Mouse (Mus musculus): ENCODE measurements at regions not wholly inside any gene's neighbourhood (a gene's known extent, or its start where the extent isn't known, plus 50 kb on each side); places are given as distances from the start of the nearest gene placed in this dataset.

GRCm38 (mm10) chr15:24778234-24778633, 635.3 kb downstream of the Basp1 start:
- DNase-seq (ENCODE audit: low spot score) (no peak), ATAC-seq (ENCODE audit: low FRiP score) (no peak)
- H3K4me1 ChIP-seq (replicated peaks; ENCODE audit: control insufficient read depth, insufficient read depth, low read length) = no peaks in the 10 kb centered on the region
- no peak overlapping the region for H3K4me2 ChIP-seq (replicated peaks)
- no peak overlapping the region for H3K27ac ChIP-seq
- no peak overlapping the region for H3K4me3 ChIP-seq (replicated peaks; ENCODE audit: low read length)
- no peaks in the 10 kb centered on the region for H3K9me3 ChIP-seq (ENCODE audit: control insufficient read depth, low read length)
- no peaks in the 10 kb centered on the region for H3K27me3 ChIP-seq (ENCODE audit: control insufficient read depth, insufficient read depth, low read length)
- WGBS = 74% methylated on average over 1 of the region's 1 CpGs
- H3K9ac ChIP-seq = no peak overlapping the region
- no peaks in the 10 kb centered on the region for H3K36me3 ChIP-seq (replicated peaks; ENCODE audit: control insufficient read depth, insufficient read depth)

DNA sequence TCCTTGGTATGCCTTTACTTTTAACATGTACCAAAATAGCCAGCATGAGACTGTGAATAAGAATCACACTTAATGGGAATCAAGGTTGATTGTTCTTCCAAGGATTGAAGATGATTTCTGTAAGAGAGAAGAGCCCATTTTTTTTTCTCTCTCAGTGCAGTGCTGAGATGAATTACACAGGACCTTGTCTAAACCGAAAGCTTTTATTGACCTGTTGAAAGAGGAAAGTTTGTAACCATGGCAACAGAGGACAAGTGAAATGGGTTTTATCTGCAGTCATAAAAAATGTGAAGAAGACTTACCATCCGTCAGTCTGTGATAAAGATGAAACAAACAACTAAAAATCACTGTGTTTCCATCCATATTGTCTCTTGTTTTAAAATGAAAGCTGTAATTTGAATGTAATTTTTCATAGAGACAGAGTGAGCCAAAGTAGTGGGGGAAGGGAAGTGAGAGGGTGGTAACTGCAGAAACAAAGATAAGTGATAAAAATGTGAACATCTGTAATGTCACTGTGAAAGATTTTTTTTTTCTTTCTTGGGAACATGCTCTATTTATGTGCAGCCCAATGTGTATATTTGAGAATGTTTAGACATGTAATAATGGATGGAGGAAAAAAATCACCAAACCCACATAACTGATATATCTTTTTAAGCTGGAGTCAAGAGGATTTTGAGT, 661.9 kb downstream of the Basp1 start:
- Histone ChIP-seq H3K36me3 (replicated peaks; ENCODE audit: control insufficient read depth, insufficient read depth) (no peaks in the 10 kb centered on the region), H3K4me2 (replicated peaks) (no peak overlapping the region), H3K4me1 (replicated peaks; ENCODE audit: control insufficient read depth, insufficient read depth, low read length) (no peaks in the 10 kb centered on the region), H3K9ac (no peak overlapping the region), H3K9me3 (ENCODE audit: control insufficient read depth, low read length) (no peaks in the 10 kb centered on the region), H3K27me3 (ENCODE audit: control insufficient read depth, insufficient read depth, low read length) (no peaks in the 10 kb centered on the region), H3K4me3 (replicated peaks; ENCODE audit: low read length) (no peak overlapping the region), H3K27ac (no peak overlapping the region; the same call in 1 of the 2 replicates)
- DNase-seq (ENCODE audit: low spot score) = peak; percentile 44
- no peak for ATAC-seq (ENCODE audit: low FRiP score)
- 11% methylated on average over 2 of the region's 2 CpGs for WGBS

DNA sequence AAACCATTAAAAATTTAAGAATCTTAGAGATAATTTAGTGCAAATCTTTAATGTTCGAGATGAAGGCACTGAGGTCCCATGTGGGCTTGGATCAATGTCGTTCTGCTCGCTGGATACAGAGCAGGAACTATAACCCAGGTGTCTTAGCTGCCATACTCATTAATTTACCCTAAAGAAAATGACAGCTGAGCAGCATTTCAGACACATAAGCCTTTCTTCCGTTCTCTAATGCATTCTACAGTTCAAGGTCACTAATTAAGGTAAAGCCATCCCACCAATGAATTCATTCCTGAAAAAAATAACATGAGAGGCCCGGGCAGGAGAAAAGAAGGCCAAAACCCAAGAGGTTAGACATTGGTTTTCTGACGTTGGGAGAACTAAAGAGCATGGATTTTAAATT, 670.3 kb downstream of the Basp1 start:
- no peak for ATAC-seq (ENCODE audit: low FRiP score)
- Histone ChIP-seq H3K9ac (no peak overlapping the region), H3K27me3 (ENCODE audit: control insufficient read depth, insufficient read depth, low read length) (no peaks in the 10 kb centered on the region), H3K4me3 (replicated peaks; ENCODE audit: low read length) (no peak overlapping the region), H3K9me3 (ENCODE audit: control insufficient read depth, low read length) (no peaks in the 10 kb centered on the region), H3K36me3 (replicated peaks; ENCODE audit: control insufficient read depth, insufficient read depth) (no peaks in the 10 kb centered on the region), H3K4me2 (replicated peaks) (no peak overlapping the region), H3K27ac (no peak overlapping the region), H3K4me1 (replicated peaks; ENCODE audit: control insufficient read depth, insufficient read depth, low read length) (no peaks in the 10 kb centered on the region)
- WGBS = 28% methylated on average over 6 of the region's 6 CpGs
- DNase-seq (ENCODE audit: low spot score) = no peak

- H3K4me3 ChIP-seq (replicated peaks; ENCODE audit: low read length) = no peak overlapping the region
- H3K36me3 ChIP-seq (replicated peaks; ENCODE audit: control insufficient read depth, insufficient read depth) = no peaks in the 10 kb centered on the region
- H3K9ac ChIP-seq = no peak overlapping the region
- H3K27ac ChIP-seq = no peak overlapping the region
- no peak overlapping the region for H3K4me2 ChIP-seq (replicated peaks)
- ATAC-seq (ENCODE audit: low FRiP score) (no peak), DNase-seq (ENCODE audit: low spot score) (no peak)
- H3K4me1 ChIP-seq (replicated peaks; ENCODE audit: control insufficient read depth, insufficient read depth, low read length) = no peaks in the 10 kb centered on the region
- no peaks in the 10 kb centered on the region for H3K9me3 ChIP-seq (ENCODE audit: control insufficient read depth, low read length)
- 98% methylated on average over 4 of the region's 4 CpGs for WGBS
- no peaks in the 10 kb centered on the region for H3K27me3 ChIP-seq (ENCODE audit: control insufficient read depth, insufficient read depth, low read length)
These were observed 688.4 kb downstream of the Basp1 start for GRCm38 (mm10) chr15:24725170-24725569.

- Histone ChIP-seq H3K4me1 (replicated peaks; ENCODE audit: control insufficient read depth, insufficient read depth, low read length) (no peaks in the 10 kb centered on the region), H3K4me3 (replicated peaks; ENCODE audit: low read length) (no peak overlapping the region), H3K4me2 (replicated peaks) (no peak overlapping the region), H3K27me3 (ENCODE audit: control insufficient read depth, insufficient read depth, low read length) (no peaks in the 10 kb centered on the region), H3K36me3 (replicated peaks; ENCODE audit: control insufficient read depth, insufficient read depth) (no peaks in the 10 kb centered on the region), H3K9me3 (ENCODE audit: control insufficient read depth, low read length) (no peaks in the 10 kb centered on the region), H3K27ac (no peak overlapping the region), H3K9ac (no peak overlapping the region)
- DNase-seq (ENCODE audit: low spot score) (peak; percentile 75), ATAC-seq (ENCODE audit: low FRiP score) (peak; percentile 79)
- 46% methylated on average over 4 of the region's 4 CpGs for WGBS
These were observed 688.9 kb downstream of the Basp1 start for GRCm38 (mm10) chr15:24724664-24725063.

DNA sequence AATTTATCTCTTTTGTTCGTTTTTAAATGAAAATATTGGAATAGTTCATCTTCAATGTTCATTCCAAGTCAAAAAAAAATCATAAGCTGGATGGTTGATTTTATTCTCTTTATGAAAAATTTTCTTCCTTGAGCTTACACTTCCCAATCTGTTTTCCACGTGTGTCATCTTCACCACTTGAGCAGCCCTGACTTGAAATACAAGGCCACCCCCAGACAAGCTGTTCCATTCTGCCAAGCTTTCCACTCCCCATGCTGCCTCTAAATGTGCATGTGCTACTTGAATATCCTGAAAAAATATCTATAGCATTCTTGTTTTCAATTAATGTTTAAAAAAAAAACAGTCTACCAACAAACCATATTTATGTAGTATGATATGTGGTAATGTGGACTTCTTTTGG, 693.2 kb downstream of the Basp1 start:
- Histone ChIP-seq H3K27me3 (ENCODE audit: control insufficient read depth, insufficient read depth, low read length) (no peaks in the 10 kb centered on the region), H3K4me1 (replicated peaks; ENCODE audit: control insufficient read depth, insufficient read depth, low read length) (no peaks in the 10 kb centered on the region), H3K9me3 (ENCODE audit: control insufficient read depth, low read length) (no peaks in the 10 kb centered on the region), H3K4me2 (replicated peaks) (no peak overlapping the region), H3K4me3 (replicated peaks; ENCODE audit: low read length) (no peak overlapping the region), H3K9ac (no peak overlapping the region), H3K36me3 (replicated peaks; ENCODE audit: control insufficient read depth, insufficient read depth) (no peaks in the 10 kb centered on the region), H3K27ac (no peak overlapping the region)
- DNase-seq (ENCODE audit: low spot score) (no peak), ATAC-seq (ENCODE audit: low FRiP score) (no peak)
- 73% methylated on average over 2 of the region's 2 CpGs for WGBS

DNA sequence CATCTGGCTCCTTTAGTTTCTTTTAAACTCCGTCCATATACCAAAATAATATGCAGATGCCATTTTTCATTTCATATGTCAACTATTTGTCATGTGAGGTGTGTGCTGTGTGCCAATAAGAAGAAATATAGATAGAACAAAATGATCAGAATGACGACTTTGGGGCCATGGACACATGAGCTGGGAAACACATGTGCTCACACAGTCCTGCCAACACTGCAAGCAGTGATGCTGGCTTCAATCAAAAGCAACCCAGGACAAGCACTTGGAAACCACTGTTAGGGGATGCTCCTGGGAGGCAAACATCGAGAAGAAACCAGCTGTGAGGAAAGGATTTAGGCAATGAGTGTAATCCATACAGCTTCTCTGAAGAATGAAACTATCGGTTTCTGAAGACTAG, 731.4 kb downstream of the Basp1 start:
- H3K4me1 ChIP-seq (replicated peaks; ENCODE audit: control insufficient read depth, insufficient read depth, low read length) = no peaks in the 10 kb centered on the region
- 81% methylated on average over 4 of the region's 4 CpGs for WGBS

GRCm38 (mm10) chr15:24648938-24649337, 764.6 kb downstream of the Basp1 start:
- H3K36me3 ChIP-seq (replicated peaks; ENCODE audit: control insufficient read depth, insufficient read depth) = no peaks in the 10 kb centered on the region
- no peak overlapping the region for H3K4me2 ChIP-seq (replicated peaks)
- 70% methylated on average over 1 of the region's 1 CpGs for WGBS
- peak; percentile 68 for DNase-seq (ENCODE audit: low spot score)
- no peak overlapping the region for H3K4me3 ChIP-seq (replicated peaks; ENCODE audit: low read length)
- no peak overlapping the region for H3K27ac ChIP-seq
- H3K9me3 ChIP-seq (ENCODE audit: control insufficient read depth, low read length) = no peaks in the 10 kb centered on the region
- no peak overlapping the region for H3K9ac ChIP-seq
- peak; percentile 57; the same call in 1 of the 2 replicates for ATAC-seq (ENCODE audit: low FRiP score)
- H3K27me3 ChIP-seq (ENCODE audit: control insufficient read depth, insufficient read depth, low read length) = no peaks in the 10 kb centered on the region
- no peaks in the 10 kb centered on the region for H3K4me1 ChIP-seq (replicated peaks; ENCODE audit: control insufficient read depth, insufficient read depth, low read length)

More for the DNA sequence above, 731.4 kb downstream of the Basp1 start:
- Histone ChIP-seq H3K4me3 (replicated peaks; ENCODE audit: low read length) (no peak overlapping the region), H3K4me2 (replicated peaks) (no peak overlapping the region), H3K9me3 (ENCODE audit: control insufficient read depth, low read length) (no peaks in the 10 kb centered on the region), H3K9ac (no peak overlapping the region), H3K27ac (no peak overlapping the region), H3K36me3 (replicated peaks; ENCODE audit: control insufficient read depth, insufficient read depth) (no peaks in the 10 kb centered on the region), H3K27me3 (ENCODE audit: control insufficient read depth, insufficient read depth, low read length) (no peaks in the 10 kb centered on the region)
- ATAC-seq (ENCODE audit: low FRiP score) (no peak), DNase-seq (ENCODE audit: low spot score) (no peak)

- 62% methylated on average over 2 of the region's 2 CpGs for WGBS
- DNase-seq (ENCODE audit: low spot score) = no peak
- H3K4me2 ChIP-seq (replicated peaks) = no peak overlapping the region
These were observed 777.9 kb downstream of the Basp1 start for GRCm38 (mm10) chr15:24635620-24636019.

DNA sequence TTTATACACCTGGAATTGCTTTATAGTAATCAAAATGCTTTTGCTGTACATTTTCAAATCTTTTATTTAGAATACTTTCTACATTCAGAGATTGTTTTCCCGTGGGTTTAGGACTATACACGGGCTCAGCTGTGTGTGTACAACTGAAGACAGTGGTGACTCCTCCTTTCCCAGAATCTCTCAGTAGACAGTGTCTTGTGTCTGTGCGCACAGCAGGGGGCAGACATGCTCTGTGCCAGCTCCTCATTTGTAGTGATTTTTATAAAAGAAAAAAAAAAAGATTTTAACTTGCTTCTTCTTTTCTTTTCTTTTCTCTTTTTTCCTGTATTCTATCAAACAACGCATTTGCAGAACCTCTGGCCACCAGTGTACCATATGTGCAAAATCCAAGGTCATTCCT, 817.3 kb downstream of the Basp1 start:
- no peaks in the 10 kb centered on the region for H3K9me3 ChIP-seq (ENCODE audit: control insufficient read depth, low read length)
- H3K27ac ChIP-seq = no peak overlapping the region
- H3K9ac ChIP-seq = no peak overlapping the region
- H3K27me3 ChIP-seq (ENCODE audit: control insufficient read depth, insufficient read depth, low read length) = no peaks in the 10 kb centered on the region
- H3K4me3 ChIP-seq (replicated peaks; ENCODE audit: low read length) = no peak overlapping the region
- no peaks in the 10 kb centered on the region for H3K36me3 ChIP-seq (replicated peaks; ENCODE audit: control insufficient read depth, insufficient read depth)
- DNase-seq (ENCODE audit: low spot score) (peak; percentile 77), ATAC-seq (ENCODE audit: low FRiP score) (peak; percentile 80)
- no peak overlapping the region for H3K4me2 ChIP-seq (replicated peaks)
- H3K4me1 ChIP-seq (replicated peaks; ENCODE audit: control insufficient read depth, insufficient read depth, low read length) = no peaks in the 10 kb centered on the region
- 40% methylated on average over 4 of the region's 4 CpGs for WGBS

More at GRCm38 (mm10) chr15:24635620-24636019, 777.9 kb downstream of the Basp1 start:
- Histone ChIP-seq H3K4me3 (replicated peaks; ENCODE audit: low read length) (no peak overlapping the region), H3K4me1 (replicated peaks; ENCODE audit: control insufficient read depth, insufficient read depth, low read length) (no peaks in the 10 kb centered on the region), H3K9me3 (ENCODE audit: control insufficient read depth, low read length) (no peaks in the 10 kb centered on the region), H3K9ac (no peak overlapping the region), H3K27ac (no peak overlapping the region), H3K27me3 (ENCODE audit: control insufficient read depth, insufficient read depth, low read length) (no peaks in the 10 kb centered on the region), H3K36me3 (replicated peaks; ENCODE audit: control insufficient read depth, insufficient read depth) (no peaks in the 10 kb centered on the region)
- no peak for ATAC-seq (ENCODE audit: low FRiP score)

All from hindbrain, embryonic 14.5 days (tissue).